Mouse (Mus musculus) hindbrain, embryonic 11.5 days (tissue): Measurements from ENCODE around the gene Chek2. TPM values are rescaled to one million over a fixed set of nuclear protein-coding genes. Genes with fewer than 3 reads are reported as not detected.
"Not testable (repeated sequence)": the region's sequence is repeated elsewhere in the genome, so short reads cannot be mapped to it uniquely, and the experiment has no call there.

Source experiments
- ATAC-seq: fragments of 200-750 bp; cut with Nextera tagmentation; 2 replicates; pipeline ENCODE4 v1.8.0; 2017; ENCODE audit warnings: mild to moderate bottlenecking, moderate TSS enrichment, moderate library complexity; ENCODE audit not compliant: low FRiP score
- DNase-seq: peaks from one replicate; pipeline ENCODE4 v3.0.0-alpha.2; 2015; ENCODE audit warnings: low spot score
- H3K27ac ChIP-seq: fragments of 300-500 bp; sonication (generic); 2 replicates; pipeline ENCODE4 v1.5.1; 2014; ENCODE audit warnings: mild to moderate bottlenecking, low read depth, low read length
- H3K27me3 ChIP-seq: fragments of 300-500 bp; sonication (generic); 2 replicates; pipeline ENCODE4 v1.6.1; 2014; ENCODE audit warnings: mild to moderate bottlenecking, low read length, moderate library complexity, mixed read lengths; ENCODE audit not compliant: control insufficient read depth, insufficient read depth
- H3K36me3 ChIP-seq: fragments of 300-500 bp; sonication (generic); 2 replicates; pipeline ENCODE4 v1.6.1; 2014; ENCODE audit warnings: mild to moderate bottlenecking, low read length, moderate library complexity, mixed read lengths; ENCODE audit not compliant: control insufficient read depth, insufficient read depth
- H3K4me1 ChIP-seq: fragments of 300-500 bp; sonication (generic); replicated peaks from 2 replicates; pipeline ENCODE4 v1.6.1; 2014; ENCODE audit warnings: low read length, mixed read lengths; ENCODE audit not compliant: control insufficient read depth, insufficient read depth
- H3K4me2 ChIP-seq: fragments of 300-500 bp; sonication (generic); replicated peaks from 2 replicates; pipeline ENCODE4 v1.6.1; 2014; ENCODE audit warnings: mild to moderate bottlenecking, low read depth, low read length
- H3K4me3 ChIP-seq: fragments of 300-500 bp; sonication (generic); 2 replicates; pipeline ENCODE4 v1.5.1; 2014; ENCODE audit warnings: low read depth, low read length
- H3K9ac ChIP-seq: fragments of 300-500 bp; sonication (generic); 2 replicates; pipeline ENCODE4 v1.6.1; 2014; ENCODE audit warnings: low read depth, low read length
- H3K9me3 ChIP-seq: fragments of 300-500 bp; sonication (generic); 2 replicates; pipeline ENCODE4 v1.6.1; 2016; ENCODE audit warnings: low read length; ENCODE audit not compliant: control insufficient read depth
- WGBS: fragments of 180-500 bp; shearing (Covaris S2); extraction: QIAGEN DNeasy Blood & Tissue Kit; methylation state at CpG from one replicate; pipeline ENCODE4 v1.1.7; 2014; 5-methylcytosine and 5-hydroxymethylcytosine counted together
- polyA plus RNA-seq: library from polyadenylated mRNA; unstranded; fragments of >200 nt; fragmentation: Nextera tagmentation; extraction: Ambion mirVana; gene quantifications from 2 replicates; pipeline ENCODE4 v1.2.1, GENCODE M21; 2014

Chek2 gene
- polyA plus RNA-seq, 1 experiment from 2014 or later: 24.3 TPM

DNA sequence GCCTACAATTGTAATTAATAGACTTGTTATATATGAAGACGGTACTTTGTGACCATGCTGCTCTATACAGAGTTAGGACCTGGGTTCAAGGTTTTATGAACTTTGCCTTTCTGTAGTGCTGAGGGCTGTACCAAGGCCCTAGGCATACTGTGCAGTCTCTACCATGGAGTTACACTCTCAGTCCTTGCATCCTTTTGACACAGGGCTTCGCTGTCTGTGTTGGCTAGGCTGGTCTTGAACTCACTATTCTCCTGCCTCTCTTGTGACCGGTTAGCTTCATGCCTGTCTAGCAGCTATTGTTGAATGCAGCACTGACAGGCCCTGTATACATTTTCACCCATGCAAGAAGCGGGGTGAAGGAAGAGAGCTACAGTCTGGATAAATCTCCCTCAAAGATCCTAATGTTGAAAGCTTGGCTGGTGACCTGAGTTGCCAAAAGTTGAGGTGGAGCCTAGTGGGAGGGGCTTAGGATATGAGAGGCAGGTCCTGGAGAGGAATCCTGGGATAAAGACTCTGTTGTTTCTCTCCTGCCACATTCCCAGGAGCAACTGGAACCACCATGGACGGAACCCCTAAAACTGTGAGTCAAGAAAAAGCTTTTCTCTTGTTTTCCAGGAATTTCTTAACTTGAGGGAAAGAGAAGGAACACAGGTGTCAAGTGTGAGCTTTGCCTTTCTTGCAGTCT, 8.6 kb upstream of the Chek2 start:
- 93% methylated on average over 5 of the region's 5 CpGs for WGBS
- ATAC-seq (no peak), DNase-seq (no peak)
- Histone ChIP-seq H3K27me3 (no peaks in the 10 kb centered on the region), H3K4me3 (no peak overlapping the region), H3K9ac (no peak overlapping the region), H3K27ac (no peak overlapping the region), H3K4me2 (no peak overlapping the region), H3K4me1 (no peaks in the 10 kb centered on the region), H3K9me3 (no peaks in the 10 kb centered on the region), H3K36me3 (no peaks in the 10 kb centered on the region)

DNA sequence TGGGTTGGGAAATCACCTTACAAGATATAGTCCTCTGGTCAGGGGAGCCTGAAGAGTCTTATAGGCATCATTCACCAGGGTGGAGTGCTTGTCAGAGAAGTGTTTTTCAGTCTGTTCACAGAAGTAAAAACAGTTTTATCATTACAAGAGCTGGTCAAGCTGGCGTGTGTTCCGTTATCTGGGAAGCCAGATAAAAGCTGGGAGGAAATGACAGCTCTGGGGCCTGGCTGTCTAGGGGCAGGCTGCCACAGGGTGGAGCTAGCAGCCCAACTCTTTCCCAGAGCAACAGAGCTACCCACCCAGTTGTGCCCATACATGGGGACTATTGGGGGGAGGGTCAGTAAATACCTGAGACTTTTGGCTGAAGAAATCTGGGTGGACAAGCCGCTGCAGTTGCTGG, 3.8 kb upstream of the Chek2 start:
- DNase-seq (peak; percentile 54), ATAC-seq (no peak)
- H3K27me3 ChIP-seq: no peaks in the 10 kb centered on the region
- H3K36me3 ChIP-seq: no peaks in the 10 kb centered on the region
- H3K9me3 ChIP-seq: no peaks in the 10 kb centered on the region
- WGBS: 41% methylated on average over 3 of the region's 3 CpGs
- H3K4me2 ChIP-seq: no peak overlapping the region
- no peak overlapping the region for H3K27ac ChIP-seq
- H3K4me1 ChIP-seq: no peaks in the 10 kb centered on the region
- no peak overlapping the region for H3K9ac ChIP-seq
- H3K4me3 ChIP-seq: no peak overlapping the region

DNA sequence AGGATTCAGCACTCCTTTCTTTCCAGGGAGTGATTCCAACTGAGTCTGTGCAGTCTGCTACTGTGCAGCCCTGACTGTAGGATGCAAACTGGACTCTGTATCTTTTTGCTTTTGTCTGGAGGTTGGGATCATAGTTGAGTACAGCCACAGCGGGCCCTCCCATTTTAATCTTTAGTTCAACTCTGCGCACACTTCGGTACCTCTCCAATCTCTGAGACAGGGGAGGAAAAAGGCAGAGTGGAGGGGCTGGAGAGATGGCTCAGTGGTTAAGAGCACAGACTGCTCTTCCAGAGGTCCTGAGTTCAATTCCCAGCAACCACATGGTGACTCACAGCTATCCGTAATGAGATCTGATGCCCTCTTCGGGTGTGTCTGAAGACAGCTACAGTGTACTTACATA, 1.8 kb upstream of the Chek2 start:
- H3K4me3 ChIP-seq, H3K9me3 ChIP-seq, DNase-seq, H3K9ac ChIP-seq, H3K27ac ChIP-seq, H3K27me3 ChIP-seq, H3K4me2 ChIP-seq, H3K4me1 ChIP-seq, ATAC-seq, H3K36me3 ChIP-seq: not testable (repeated sequence)
- 88% methylated on average over 5 of the region's 5 CpGs for WGBS

DNA sequence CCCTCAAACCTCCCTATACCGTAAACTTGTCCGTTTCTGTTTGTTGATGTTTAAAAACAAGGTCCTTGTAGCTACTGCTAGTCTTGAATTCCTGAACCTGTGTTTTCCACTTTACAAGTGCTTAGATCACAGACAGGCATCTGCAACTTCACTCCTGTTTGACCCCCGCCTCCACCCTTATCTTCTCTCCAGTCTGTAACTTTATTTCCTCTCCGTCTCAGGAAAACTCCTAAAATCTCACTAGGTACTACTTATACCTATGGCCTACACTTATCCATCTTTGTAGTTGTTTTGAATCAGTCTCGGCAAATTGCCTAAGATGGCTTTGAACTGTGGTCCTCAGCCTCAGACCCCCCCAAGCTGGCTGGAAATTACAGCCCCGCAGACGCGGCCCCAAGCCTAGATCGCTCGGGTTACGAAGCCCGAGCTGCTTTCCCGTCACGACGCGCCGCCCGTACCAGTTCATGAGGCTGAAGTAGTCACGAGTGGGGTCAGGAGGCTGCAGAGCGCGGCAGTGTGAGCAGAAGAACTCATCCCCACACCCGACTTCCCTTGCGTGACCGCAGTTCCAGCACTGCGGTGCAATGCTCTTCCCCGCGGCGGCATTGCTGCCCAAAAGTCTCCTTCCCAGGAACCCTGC, 621 bp upstream of the Chek2 start:
- H3K27me3 ChIP-seq: no peaks in the 10 kb centered on the region
- peak overlapping the region; percentile 62 for H3K9ac ChIP-seq
- DNase-seq: no peak
- 9% methylated on average over 28 of the region's 28 CpGs for WGBS
- no peaks in the 10 kb centered on the region for H3K36me3 ChIP-seq
- ATAC-seq: no peak; the same call in 1 of the 2 replicates
- H3K9me3 ChIP-seq: no peaks in the 10 kb centered on the region
- peak overlapping the region; percentile 58 for H3K4me3 ChIP-seq
- H3K4me1 ChIP-seq: no peaks in the 10 kb centered on the region
- H3K27ac ChIP-seq: peak overlapping the region; percentile 47; the same call in 1 of the 2 replicates
- H3K4me2 ChIP-seq: peak overlapping the region; percentile 71

DNA sequence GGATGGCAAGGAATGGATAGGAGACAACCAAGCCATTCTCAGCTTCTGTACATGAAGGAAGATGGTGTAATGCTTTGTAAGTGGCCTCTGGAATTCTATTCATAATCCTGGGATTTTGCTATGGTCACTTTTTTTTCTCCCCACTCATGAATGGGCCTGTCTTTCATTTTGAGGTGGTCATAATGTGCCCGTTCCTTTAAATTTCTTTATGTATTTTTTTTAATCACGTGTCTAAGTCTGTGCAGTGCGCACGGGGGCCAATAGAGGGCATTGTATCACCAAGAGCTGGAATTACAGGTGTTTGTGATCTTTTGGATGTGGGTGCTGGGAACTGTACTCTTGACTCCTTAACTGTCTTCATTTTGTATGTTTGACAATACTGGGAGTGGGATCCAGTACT, 686 bp downstream of the Chek2 start:
- DNase-seq (peak; percentile 62), ATAC-seq (no peak)
- Histone ChIP-seq H3K4me1 (no peaks in the 10 kb centered on the region), H3K4me3 (peak overlapping the region; percentile 58), H3K9ac (peak overlapping the region; percentile 36; the same call in 1 of the 2 replicates), H3K9me3 (no peaks in the 10 kb centered on the region), H3K36me3 (0 out of 2 replicates have a peak, but pooled peaks cover under 1% of the 10 kb centered on the region), H3K4me2 (peak overlapping the region; percentile 41), H3K27ac (no peak overlapping the region), H3K27me3 (no peaks in the 10 kb centered on the region)
- WGBS: 8% methylated on average over 4 of the region's 4 CpGs

DNA sequence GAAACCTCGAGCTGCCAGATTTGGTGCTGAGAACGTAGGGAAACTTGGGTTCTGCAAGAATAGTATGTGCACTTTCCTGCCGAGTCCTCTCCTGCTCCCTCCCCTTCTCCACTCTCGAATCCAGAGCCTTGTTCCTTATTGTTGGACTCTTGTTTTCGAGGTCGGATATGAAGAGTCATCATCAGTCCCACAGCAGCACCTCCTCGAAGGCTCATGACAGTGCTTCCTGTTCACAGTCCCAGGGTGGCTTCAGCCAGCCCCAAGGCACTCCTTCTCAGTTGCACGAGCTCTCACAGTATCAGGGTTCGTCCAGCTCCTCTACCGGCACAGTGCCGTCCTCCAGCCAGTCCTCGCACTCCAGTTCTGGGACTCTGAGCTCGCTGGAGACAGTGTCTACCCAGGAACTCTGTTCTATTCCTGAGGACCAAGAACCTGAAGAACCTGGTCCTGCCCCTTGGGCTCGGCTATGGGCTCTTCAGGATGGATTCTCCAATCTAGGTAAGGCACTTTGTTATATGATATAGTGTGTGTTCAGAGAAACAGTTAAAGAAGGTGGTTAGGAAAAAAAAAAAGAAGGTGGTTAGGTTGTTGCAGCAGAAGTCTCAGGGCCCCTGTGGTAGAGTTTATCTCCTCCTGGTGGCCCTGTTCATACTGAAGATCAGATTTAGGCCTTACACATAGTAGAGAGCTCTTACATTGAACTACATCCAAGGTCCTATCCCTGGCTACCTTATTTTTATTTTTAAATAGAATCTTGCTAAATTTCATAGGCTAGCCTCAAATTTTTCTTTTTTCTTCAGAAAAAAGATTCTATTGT, 1.5 kb downstream of the Chek2 start:
- Histone ChIP-seq H3K4me2 (no peak overlapping the region), H3K27ac (no peak overlapping the region), H3K4me3 (no peak overlapping the region)

DNA sequence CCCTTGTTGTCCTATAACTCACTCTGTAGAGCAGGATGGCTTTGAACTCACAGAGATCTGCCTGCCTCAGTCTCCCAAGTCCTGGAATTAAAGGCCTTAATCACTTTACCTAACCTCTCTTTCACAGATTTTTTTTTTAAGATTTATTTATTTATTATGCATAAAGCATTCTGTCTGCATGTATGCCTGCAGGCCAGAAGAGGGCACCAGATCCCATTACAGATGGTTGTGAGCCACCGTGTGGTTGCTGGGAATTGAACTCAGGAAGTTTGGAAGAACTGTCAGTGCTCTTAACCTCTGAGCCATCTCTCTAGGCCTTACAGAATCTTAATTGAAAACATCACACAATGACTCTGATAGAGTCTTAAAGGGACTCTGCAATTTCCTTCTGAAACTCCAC, 13.2 kb downstream of the Chek2 start:
- no peak overlapping the region for H3K9ac ChIP-seq
- DNase-seq (no peak), ATAC-seq (no peak)
- H3K4me3 ChIP-seq: no peak overlapping the region
- no peaks in the 10 kb centered on the region for H3K36me3 ChIP-seq
- no peak overlapping the region for H3K27ac ChIP-seq
- no peak overlapping the region for H3K4me2 ChIP-seq
- no peaks in the 10 kb centered on the region for H3K27me3 ChIP-seq
- H3K9me3 ChIP-seq: no peaks in the 10 kb centered on the region
- 83% methylated on average over 1 of the region's 1 CpGs for WGBS
- H3K4me1 ChIP-seq: no peaks in the 10 kb centered on the region

More for the DNA sequence above, 1.5 kb downstream of the Chek2 start:
- 95% methylated on average over 14 of the region's 14 CpGs for WGBS
- ATAC-seq: no peak
- H3K36me3 ChIP-seq: 0 out of 2 replicates have a peak, but pooled peaks cover 2% of the 10 kb centered on the region
- no peak for DNase-seq
- no peaks in the 10 kb centered on the region for H3K4me1 ChIP-seq
- no peak overlapping the region for H3K9ac ChIP-seq
- H3K27me3 ChIP-seq: no peaks in the 10 kb centered on the region
- H3K9me3 ChIP-seq: no peaks in the 10 kb centered on the region

DNA sequence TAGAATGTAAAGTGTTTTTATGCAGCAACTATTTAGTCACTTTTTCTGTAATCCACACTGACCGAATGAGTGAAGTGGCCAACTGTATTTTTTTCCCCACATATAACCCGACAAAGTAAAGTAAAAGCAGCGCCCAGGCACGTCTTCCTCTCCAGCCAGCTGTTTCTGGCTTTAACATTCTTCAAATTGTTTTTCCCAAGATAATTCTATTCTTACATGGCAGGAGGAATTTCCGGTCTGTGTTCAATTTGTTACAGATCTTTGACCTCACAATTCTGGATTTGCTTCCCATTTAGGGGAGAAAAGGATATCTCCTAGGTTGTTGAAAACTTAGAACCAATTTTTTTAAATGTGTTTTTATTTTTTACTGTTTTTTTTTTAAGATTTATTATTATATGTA, 17.3 kb downstream of the Chek2 start:
- Histone ChIP-seq H3K4me3 (no peak overlapping the region), H3K9ac (no peak overlapping the region), H3K27me3 (no peaks in the 10 kb centered on the region), H3K4me1 (no peaks in the 10 kb centered on the region), H3K9me3 (no peaks in the 10 kb centered on the region), H3K4me2 (no peak overlapping the region), H3K27ac (no peak overlapping the region), H3K36me3 (no peaks in the 10 kb centered on the region)
- 86% methylated on average over 5 of the region's 5 CpGs for WGBS
- ATAC-seq (no peak), DNase-seq (no peak)
